Mouse (Mus musculus) left cerebral cortex, adult 18-20 months (tissue): ENCODE measurements around the gene Nbl1. TPM values are rescaled to one million over a fixed set of nuclear protein-coding genes. Genes with fewer than 3 reads are reported as not detected.

Experiments
- DNase-seq, 2 experiments: peaks; one replicate each; pipeline ENCODE4 v3.0.0; 2021 to 2022; ENCODE audit warnings: low spot score in 2 of 2, mixed read lengths in 1 of 2
- total RNA-seq, 2 experiments: library from RNA; stranded (reverse); gene quantifications; 2 replicates each; pipeline ENCODE4 v1.2.3; 2021

Gene Nbl1
- total RNA-seq, 2 experiments from 2014 or later, result 62.6 to 66.6 TPM

GRCm38 (mm10) chr4:139074060-139074459 lies 18.7 kb downstream of the Nbl1 start:
- DNase-seq, result no peak

- peak; percentile 69 to 84 for DNase-seq
Measured at GRCm38 (mm10) chr4:139068287-139068686, 24.5 kb downstream of the Nbl1 start.

- DNase-seq, result peak in 1 of 2 experiments; percentile 46
Measured at GRCm38 (mm10) chr4:139064831-139065230, 28.0 kb downstream of the Nbl1 start.

GRCm38 (mm10) chr4:139059569-139059968 lies 33.2 kb downstream of the Nbl1 start:
- DNase-seq, result no peak

- no peak for DNase-seq
Measured at GRCm38 (mm10) chr4:139058029-139058428, 34.8 kb downstream of the Nbl1 start.

- DNase-seq, result no peak
Measured at GRCm38 (mm10) chr4:139057291-139057690, 35.5 kb downstream of the Nbl1 start.

GRCm38 (mm10) chr4:139055744-139056143 lies 37.0 kb downstream of the Nbl1 start:
- DNase-seq, result no peak

- no peak for DNase-seq
Measured at GRCm38 (mm10) chr4:139055336-139055735, 37.5 kb downstream of the Nbl1 start.

- DNase-seq, result no peak
Measured at GRCm38 (mm10) chr4:139054300-139054923, 38.4 kb downstream of the Nbl1 start.

GRCm38 (mm10) chr4:139053391-139053790 lies 39.4 kb downstream of the Nbl1 start:
- no peak for DNase-seq

GRCm38 (mm10) chr4:139052796-139053195 lies 40.0 kb downstream of the Nbl1 start:
- DNase-seq, result no peak

GRCm38 (mm10) chr4:139048518-139048917 lies 44.3 kb downstream of the Nbl1 start:
- DNase-seq, result peak; percentile 35 to 66

GRCm38 (mm10) chr4:139046354-139046753 lies 46.4 kb downstream of the Nbl1 start:
- DNase-seq, result no peak

GRCm38 (mm10) chr4:139044566-139044965 lies 48.2 kb downstream of the Nbl1 start:
- DNase-seq, result no peak

GRCm38 (mm10) chr4:139043600-139043999 lies 49.2 kb downstream of the Nbl1 start:
- no peak for DNase-seq

GRCm38 (mm10) chr4:139042611-139043010 lies 50.2 kb downstream of the Nbl1 start:
- DNase-seq, result no peak

GRCm38 (mm10) chr4:139040084-139040839 lies 52.5 kb downstream of the Nbl1 start:
- DNase-seq, result no peak

- no peak for DNase-seq
Measured at GRCm38 (mm10) chr4:139037795-139038607, 54.8 kb downstream of the Nbl1 start.

GRCm38 (mm10) chr4:139035799-139036198 lies 57.0 kb downstream of the Nbl1 start:
- no peak for DNase-seq

- DNase-seq, result no peak
Measured at GRCm38 (mm10) chr4:139034942-139035341, 57.9 kb downstream of the Nbl1 start.

GRCm38 (mm10) chr4:139034540-139034939 lies 58.3 kb downstream of the Nbl1 start:
- DNase-seq, result no peak

GRCm38 (mm10) chr4:139034010-139034367 lies 58.8 kb downstream of the Nbl1 start:
- DNase-seq, result no peak
